ENCODE assay signal across 14 mouse cellular contexts in genomic region chr9:122173405-122174233, GRCm38 (mm10). TPM values are rescaled to one million over a fixed set of nuclear protein-coding genes. Genes with fewer than 3 reads are reported as not detected.
DNase-seq lines count a peak whose midpoint lies in the region; ATAC-seq and TF ChIP-seq lines count a peak whose summit lies in the region.
"Had no signal": no experiment of that assay in that cellular context is flagged by ENCODE, and none has a peak within 500 bp of the region (broad histone marks: within the 10 kb centered on the region; RNA-seq: fewer than 3 reads in every experiment).

No protein-coding gene starts in this region.

- 62% methylated on average over 9 of the region's 9 CpGs for WGBS in heart, embryonic 15.5 days

- no peak overlapping the region for H3K4me3 ChIP-seq in heart, embryonic 15.5 days
- H3K4me3 ChIP-seq in layer of hippocampus, adult 2 months = no peak overlapping the region
- H3K4me3 ChIP-seq: forebrain, embryonic 12.5 days; heart, embryonic 13.5 days had no signal

- H3K4me1 ChIP-seq in heart, embryonic 15.5 days (replicated peaks) = peaks cover 36% of the 10 kb centered on the region
- H3K4me1 ChIP-seq: forebrain, embryonic 12.5 days had no signal

- H3K27me3 ChIP-seq in heart, embryonic 15.5 days = no peaks in the 10 kb centered on the region
- H3K27me3 ChIP-seq: forebrain, embryonic 12.5 days; heart, embryonic 13.5 days had no signal

- peak overlapping the region; percentile 48 for H3K27ac ChIP-seq in heart, embryonic 15.5 days
- H3K27ac ChIP-seq in layer of hippocampus, adult 2 months = no peak overlapping the region
- H3K27ac ChIP-seq: forebrain, embryonic 12.5 days; heart, embryonic 13.5 days had no signal

- no peaks in the 10 kb centered on the region for H3K9me3 ChIP-seq in heart, embryonic 15.5 days (replicated peaks)
- H3K9me3 ChIP-seq: forebrain, embryonic 12.5 days; G1E; heart, embryonic 13.5 days had no signal

- H3K9ac ChIP-seq in heart, embryonic 15.5 days = no peak overlapping the region
- H3K9ac ChIP-seq: forebrain, embryonic 12.5 days; heart, embryonic 13.5 days had no signal

- ATAC-seq in heart, embryonic 15.5 days (replicated peaks; ENCODE audit: insufficient number of reproducible peaks, insufficient read depth, low FRiP score, low read depth) = no peak
- ATAC-seq: lung, postnatal 0 days; midbrain, embryonic 16.5 days had no signal

- no peak for TF ChIP-seq CTCF in layer of hippocampus, adult 2 months (conservative IDR thresholded peaks at IDR 0.05)

- no peak for DNase-seq in heart, adult 8-10 months (ENCODE audit: low spot score)
- DNase-seq in MN1 (ENCODE audit: low spot score) = peak; percentile 39
- peak; percentile 56 for DNase-seq in brain, adult 2 months (ENCODE audit: low read depth, low spot score)
- peak; percentile 71 to 74 for DNase-seq in kidney, adult 8-10 months
- DNase-seq in thymus, postnatal 0 days (ENCODE audit: low spot score) = no peak
- no peak for DNase-seq in embryo, embryonic 10.5 days (ENCODE audit: low spot score)
- DNase-seq in layer of hippocampus, adult 2 months (ENCODE audit: low spot score in 2 of 2) = no peak
- DNase-seq: adrenal gland, adult 2 months had no signal

- H3K36me3 ChIP-seq in heart, embryonic 15.5 days = peaks cover 11% of the 10 kb centered on the region; the same call in 1 of the 2 replicates

- no peak overlapping the region for H3K4me2 ChIP-seq in heart, embryonic 15.5 days
- H3K4me2 ChIP-seq: forebrain, embryonic 12.5 days; heart, embryonic 13.5 days had no signal

RNA-seq across cellular contexts. Expression of gene Snrk, which starts 56.6 kb away (rescaled TPM):
- polyA plus RNA-seq in heart, embryonic 15.5 days (2015; fragmentation: Nextera tagmentation; extraction: Ambion mirVana) = 47.3 and 49.9 TPM in 2 replicates
- 100 to 1,000 TPM; 111 to 152 (median 125) TPM for total RNA-seq in heart, adult 8-10 months (2022)
- polyA plus RNA-seq in thymus, postnatal 0 days (2015; fragmentation: Nextera tagmentation; extraction: Ambion mirVana) = 38.5 and 42.3 TPM in 2 replicates
- 100 to 1,000 TPM; 103 to 105 TPM for total RNA-seq in layer of hippocampus, adult 2 months (2021)

Comparison
In these comparisons a context has a peak if more than half of its experiments do, and no peak if none do; other contexts are left out.
1. DNase-seq: peak in MN1 (single experiment), brain, adult 2 months (single experiment) and kidney, adult 8-10 months (2 of 2); none in heart, adult 8-10 months (single experiment), thymus, postnatal 0 days (single experiment), embryo, embryonic 10.5 days (single experiment) and layer of hippocampus, adult 2 months (0 of 2).